Mouse (Mus musculus) cerebellum, adult 2 months (tissue): ENCODE data around the gene Rabac1. TPM values are rescaled to one million over a fixed set of nuclear protein-coding genes. Genes with fewer than 3 reads are reported as not detected.

Experiments used
- DNase-seq, 2 experiments: peaks; one replicate each; pipeline ENCODE4 v3.0.0; 2021
- H3K27ac ChIP-seq: fragments of 200-500 bp; 2 replicates; pipeline ENCODE4 v1.5.1; 2012; ENCODE audit warnings: low read length, control low read depth, inconsistent platforms; ENCODE audit not compliant: insufficient read depth
- H3K27me3 ChIP-seq: fragments of 200-500 bp; 2 replicates; pipeline ENCODE4 v1.6.1; 2012; ENCODE audit warnings: inconsistent platforms, mild to moderate bottlenecking, low read length, moderate library complexity; ENCODE audit not compliant: control insufficient read depth, insufficient read depth
- H3K4me1 ChIP-seq: fragments of 200-500 bp; 2 replicates; pipeline ENCODE4 v1.6.1; 2011; ENCODE audit warnings: low read length; ENCODE audit not compliant: control insufficient read depth, insufficient read depth
- H3K4me3 ChIP-seq: fragments of 200-500 bp; replicated peaks from 2 replicates; pipeline ENCODE3; 2011; ENCODE audit warnings: mild to moderate bottlenecking, low read depth, low read length, control low read depth; ENCODE audit not compliant: insufficient read depth
- CTCF ChIP-seq: fragments of 200-500 bp; IDR thresholded peaks from 2 replicates; pipeline ENCODE4 v1.5.1; 2011; ENCODE audit warnings: low read depth, mild to moderate bottlenecking, control low read depth, low read length, moderate library complexity, borderline replicate concordance; ENCODE audit not compliant: insufficient read depth
- POLR2A ChIP-seq: fragments of 200-500 bp; IDR thresholded peaks from 2 replicates; pipeline ENCODE4 v1.6.1; 2011; ENCODE audit warnings: low read length, control low read depth, borderline replicate concordance; ENCODE audit not compliant: insufficient read depth
- WGBS: fragments of 180-500 bp; shearing (Covaris S2); methylation state at CpG from one replicate; pipeline ENCODE4 v1.1.7; 2018; 5-methylcytosine and 5-hydroxymethylcytosine counted together
- polyA plus RNA-seq: library from polyadenylated mRNA; depleted of rRNA; stranded (reverse); fragments of >200 nt; gene quantifications from 2 replicates; pipeline ENCODE4 v1.2.3, GENCODE M21; 2012

The Rabac1 gene
- polyA plus RNA-seq, 1 experiment, result 648 TPM

DNA sequence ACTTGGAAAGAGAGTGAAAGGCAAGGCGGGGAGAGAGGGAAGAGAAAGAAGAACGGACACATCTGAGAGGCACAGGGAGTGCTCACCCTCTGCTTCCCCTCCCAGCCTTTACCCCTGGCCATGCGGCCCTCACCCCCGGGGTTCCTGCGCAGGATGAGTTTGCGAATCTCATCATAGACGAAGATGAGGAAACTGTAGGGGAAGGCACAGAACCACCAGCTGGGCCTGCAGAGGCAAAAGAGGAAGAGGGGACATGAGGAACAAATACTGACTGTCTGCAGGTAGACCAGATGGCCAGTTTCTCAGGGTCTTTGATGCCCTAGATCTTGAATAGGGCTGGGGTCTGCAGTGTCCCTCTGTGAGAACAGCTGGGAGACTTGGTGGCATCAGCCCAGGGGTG, 6.2 kb upstream of the Rabac1 start:
- Histone ChIP-seq H3K27me3 (no peaks in the 10 kb centered on the region), H3K4me3 (no peak overlapping the region), H3K27ac (no peak overlapping the region), H3K4me1 (peaks cover 9% of the 10 kb centered on the region; the same call in 1 of the 2 replicates)
- no peak for TF ChIP-seq POLR2A
- TF ChIP-seq CTCF, result no peak
- no peak for DNase-seq
- 87% methylated on average over 7 of the region's 7 CpGs for WGBS

DNA sequence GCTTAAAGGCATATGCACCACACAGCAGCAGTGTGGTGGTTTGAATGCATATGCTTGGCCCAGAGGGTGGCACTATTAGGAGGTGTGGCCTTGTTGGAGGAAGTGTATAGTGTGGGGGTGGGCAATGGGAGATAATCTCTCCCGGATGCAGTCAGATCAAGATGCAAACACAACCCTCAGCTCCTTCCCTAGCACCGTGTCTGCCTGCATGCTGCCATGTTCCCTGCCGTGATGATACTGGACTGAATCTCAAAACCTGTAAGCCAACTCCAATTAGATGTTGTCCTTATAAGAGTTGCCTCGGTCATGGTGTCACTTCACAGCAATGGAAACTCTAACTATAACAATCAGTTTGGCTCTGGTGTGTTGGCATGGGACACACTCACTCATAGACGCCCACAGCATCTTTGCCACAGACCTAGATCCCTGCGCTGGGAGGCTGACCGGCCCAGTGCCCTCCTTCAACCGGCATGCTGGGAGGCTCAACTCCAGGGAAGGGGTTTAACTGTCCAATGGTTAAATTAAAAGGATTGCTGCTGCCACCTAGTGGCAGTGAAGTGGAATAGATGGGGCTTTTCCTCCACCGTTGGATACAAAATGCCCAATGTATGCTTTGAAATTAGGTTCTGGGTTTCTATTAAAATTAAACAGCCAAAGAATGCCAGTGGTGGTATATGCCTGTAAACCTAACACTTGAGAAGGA, 2.5 kb upstream of the Rabac1 start:
- Histone ChIP-seq H3K27me3 (no peaks in the 10 kb centered on the region), H3K27ac (no peak overlapping the region), H3K4me1 (peaks cover 11% of the 10 kb centered on the region), H3K4me3 (no peak overlapping the region)
- peak; percentile 60 for TF ChIP-seq CTCF
- TF ChIP-seq POLR2A, result no peak
- 23% methylated on average over 9 of the region's 9 CpGs for WGBS
- DNase-seq, result peak in 1 of 2 experiments; percentile 54

DNA sequence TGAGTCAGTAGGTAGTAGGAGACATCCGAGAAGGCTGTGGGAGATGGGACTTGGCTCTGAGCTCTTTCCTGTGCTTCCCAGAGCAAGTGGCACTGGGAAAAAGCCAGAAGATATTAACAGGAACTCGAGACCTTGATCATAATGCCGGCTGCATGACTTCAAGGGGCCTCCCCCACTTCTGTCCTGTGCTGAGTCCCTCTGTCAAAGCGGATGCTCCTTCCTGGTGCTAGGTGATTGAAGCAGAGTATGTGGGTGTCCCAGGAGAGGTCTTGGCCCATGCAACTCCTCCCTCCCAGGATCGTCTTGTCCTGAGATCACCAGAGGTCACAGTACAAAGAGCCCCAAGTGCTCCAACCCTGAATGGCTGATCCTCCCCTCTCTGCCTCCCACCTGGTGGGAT, 1.3 kb upstream of the Rabac1 start:
- H3K27me3 ChIP-seq, result no peaks in the 10 kb centered on the region
- no peak overlapping the region for H3K27ac ChIP-seq
- TF ChIP-seq CTCF (no peak), POLR2A (no peak)
- H3K4me3 ChIP-seq, result no peak overlapping the region
- peaks cover 21% of the 10 kb centered on the region for H3K4me1 ChIP-seq
- WGBS, result 67% methylated on average over 5 of the region's 5 CpGs
- no peak for DNase-seq

DNA sequence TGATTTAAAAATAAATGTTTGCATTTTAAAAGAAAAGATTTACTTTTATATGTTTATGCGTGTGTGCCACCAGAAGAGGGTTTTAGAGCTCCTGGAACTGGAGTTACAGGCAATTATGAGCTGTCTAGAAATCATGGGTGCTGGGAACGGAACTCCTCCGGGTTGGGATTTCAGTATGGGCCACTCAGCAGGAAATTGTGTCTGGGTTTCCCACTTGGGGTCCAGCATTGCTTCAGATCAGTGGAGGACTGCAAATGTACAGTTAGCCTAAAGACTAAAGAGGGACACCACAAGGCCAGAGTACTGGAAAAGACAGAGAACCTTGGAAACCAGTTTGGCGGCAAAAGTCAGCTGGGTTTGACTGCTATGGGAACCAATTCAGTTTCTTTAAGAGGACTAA, 654 bp upstream of the Rabac1 start:
- H3K4me1 ChIP-seq, result peaks cover 28% of the 10 kb centered on the region
- DNase-seq, result no peak
- no peaks in the 10 kb centered on the region for H3K27me3 ChIP-seq
- WGBS, result 84% methylated on average over 4 of the region's 4 CpGs
- no peak overlapping the region for H3K27ac ChIP-seq
- TF ChIP-seq POLR2A (no peak), CTCF (no peak)
- no peak overlapping the region for H3K4me3 ChIP-seq

DNA sequence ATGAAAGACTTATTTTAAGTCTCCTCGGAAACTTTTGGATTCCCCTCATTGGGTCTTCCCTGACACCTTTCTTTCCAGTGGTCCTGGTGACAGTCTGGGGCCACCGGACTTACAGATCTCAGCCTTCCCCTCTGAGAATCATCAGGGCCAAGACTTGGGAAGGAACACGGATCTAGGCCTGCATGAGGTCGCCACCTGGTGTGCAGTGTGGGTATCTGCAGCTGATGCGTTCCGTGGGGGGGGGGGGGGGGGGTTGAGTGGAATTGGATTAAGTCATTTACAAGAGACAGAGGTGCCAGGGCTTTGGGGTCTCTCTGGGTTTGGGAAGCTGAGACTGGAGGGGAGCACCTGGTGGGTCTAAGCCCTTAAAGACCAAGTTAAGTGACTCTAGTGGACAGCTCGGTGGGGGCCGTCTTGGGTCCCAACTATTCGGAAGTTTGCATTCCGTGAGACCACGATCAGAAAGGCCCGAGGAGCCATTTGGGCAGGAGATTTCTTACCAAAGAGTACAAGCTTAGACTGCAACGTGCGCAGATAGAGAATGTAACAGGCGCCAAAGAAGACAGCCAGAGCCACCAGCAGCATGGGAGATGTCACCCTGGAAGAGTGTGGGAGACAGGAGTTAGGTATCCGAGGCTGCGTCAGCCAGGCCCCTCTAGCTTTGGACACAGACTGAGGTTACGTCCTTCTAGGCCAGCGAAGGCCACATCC, 1.1 kb downstream of the Rabac1 start:
- 2% methylated on average over 19 of the region's 19 CpGs for WGBS
- peak; percentile 64 to 66 for DNase-seq
- Histone ChIP-seq H3K4me3 (peak overlapping the region; percentile 84), H3K27me3 (no peaks in the 10 kb centered on the region), H3K4me1 (peaks cover 41% of the 10 kb centered on the region), H3K27ac (peak overlapping the region; percentile 78)
- TF ChIP-seq CTCF, result peak; percentile 67; the same call in 1 of the 2 replicates
- peak; percentile 60; the same call in 1 of the 2 replicates for TF ChIP-seq POLR2A

DNA sequence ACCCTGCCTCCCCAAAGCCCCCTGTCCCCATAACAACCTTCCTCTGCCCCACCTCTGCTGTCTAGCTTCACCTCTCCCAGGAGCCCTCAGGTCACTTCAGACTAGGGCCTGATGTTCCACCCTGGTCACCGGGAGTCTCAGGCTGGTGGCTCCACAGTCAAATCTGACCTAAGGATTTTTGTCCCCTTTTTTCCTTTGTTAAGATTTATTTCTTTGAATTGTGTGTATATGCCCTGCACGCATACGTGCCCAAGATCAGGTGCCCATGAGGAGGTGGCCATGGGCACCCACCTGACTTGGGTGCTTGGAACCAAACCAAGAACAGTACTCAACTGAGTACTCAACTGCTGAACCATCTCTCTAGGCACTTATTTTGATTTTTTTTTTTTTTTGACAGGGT, 2.2 kb downstream of the Rabac1 start:
- DNase-seq, result no peak
- Histone ChIP-seq H3K27me3 (no peaks in the 10 kb centered on the region), H3K27ac (peak overlapping the region; percentile 89), H3K4me3 (no peak overlapping the region), H3K4me1 (peaks cover 41% of the 10 kb centered on the region)
- no peak for TF ChIP-seq CTCF
- TF ChIP-seq POLR2A, result no peak
- 69% methylated on average over 3 of the region's 3 CpGs for WGBS

DNA sequence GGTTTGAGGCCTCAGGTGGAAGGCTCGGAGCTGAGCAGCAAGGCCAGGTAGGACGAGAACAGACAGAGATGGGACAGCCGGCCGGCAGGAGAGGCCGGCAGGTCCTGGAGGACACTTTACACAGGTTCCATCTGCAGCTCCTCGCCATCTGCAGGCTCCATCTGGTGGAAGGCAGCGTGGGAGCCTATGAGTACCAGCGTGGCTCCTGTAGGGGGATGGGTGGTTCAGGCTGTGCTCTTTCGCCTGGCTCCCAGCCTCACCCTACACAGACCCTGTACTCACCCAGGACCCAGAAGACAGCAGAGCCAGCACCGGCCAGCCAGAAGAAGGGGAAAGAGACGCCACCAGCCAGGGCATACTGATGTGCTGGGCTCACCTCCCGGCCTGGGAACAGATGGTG, 2.7 kb downstream of the Rabac1 start:
- TF ChIP-seq CTCF, result no peak
- TF ChIP-seq POLR2A, result 0 out of 2 replicates have a peak, but pooled peaks have one; percentile 32
- Histone ChIP-seq H3K4me3 (peak overlapping the region; percentile 2), H3K27me3 (no peaks in the 10 kb centered on the region), H3K27ac (peak overlapping the region; percentile 89), H3K4me1 (peaks cover 39% of the 10 kb centered on the region)
- peak; percentile 88 to 92 for DNase-seq
- 9% methylated on average over 12 of the region's 12 CpGs for WGBS

DNA sequence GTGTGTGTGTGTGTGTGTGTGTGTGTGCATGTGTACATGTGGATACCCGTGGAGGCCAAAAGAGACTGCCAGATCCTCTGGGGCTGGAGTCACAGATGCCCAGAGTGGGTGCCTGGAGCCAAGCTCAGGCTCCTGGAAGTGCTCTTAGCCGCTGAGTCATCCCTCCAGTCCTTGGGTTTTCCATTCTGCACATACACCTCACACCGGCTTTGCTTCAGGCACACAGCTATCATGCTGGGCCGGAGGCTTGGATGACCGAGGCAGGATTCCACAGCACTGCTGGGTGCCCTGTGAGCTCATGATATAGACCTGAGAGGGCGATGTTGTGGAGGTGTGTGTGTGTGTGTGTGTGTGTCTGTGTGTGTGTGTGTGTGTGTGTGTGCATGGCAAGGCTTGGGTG, 4.1 kb downstream of the Rabac1 start:
- peak; percentile 52 to 74 for DNase-seq
- Histone ChIP-seq H3K27me3 (no peaks in the 10 kb centered on the region), H3K4me1 (peaks cover 39% of the 10 kb centered on the region), H3K4me3 (no peak overlapping the region), H3K27ac (peak overlapping the region; percentile 92)
- TF ChIP-seq POLR2A (peak; percentile 26; the same call in 1 of the 2 replicates), CTCF (no peak)
- WGBS, result 11% methylated on average over 6 of the region's 6 CpGs
